Mouse (Mus musculus): ENCODE results near the gene Aldh5a1.
A peak's percentile ranks its signal among the peaks of the same experiment; 100 is the strongest.

GRCm38 (mm10) chr13:24977820-24978342, 40.4 kb upstream of the Aldh5a1 start:
- TF ChIP-seq CTCF (IDR thresholded peaks at IDR 0.05; ENCODE audit: control insufficient read depth, insufficient read depth, insufficient read length), result no peak
- no peak for TF ChIP-seq MYOD1 (IDR thresholded peaks at IDR 0.05; ENCODE audit: control insufficient read depth, insufficient read length, low read depth)
- no peak for TF ChIP-seq FOSL1 (IDR thresholded peaks at IDR 0.05; ENCODE audit: insufficient read depth, low read length, poor library complexity, severe bottlenecking)
- TF ChIP-seq USF1 (IDR thresholded peaks at IDR 0.05; ENCODE audit: low read depth), result no peak
- no peak for TF ChIP-seq MYOG (IDR thresholded peaks at IDR 0.05; ENCODE audit: control insufficient read depth, extremely low read depth, insufficient read length)
- TF ChIP-seq MAX (IDR thresholded peaks at IDR 0.05), result no peak
- peak; percentile 54 for TF ChIP-seq CEBPB (IDR thresholded peaks at IDR 0.05; ENCODE audit: low read depth)

Measured in C2C12 (cell line).